Mouse (Mus musculus): ENCODE measurements at regions not wholly inside any gene's neighbourhood (a gene's known extent, or its start where the extent isn't known, plus 50 kb on each side); places are given as distances from the start of the nearest gene placed in this dataset.

GRCm38 (mm10) chr15:68556133-68556532 lies 2055.4 kb upstream of the Lrrc6 start:
- in situ Hi-C loops (cut with MboI; ENCODE audit: low sequenced_read_pairs in 2 of 2, unreplicated experiment in 2 of 2), result no loop called here
- no peaks in the 10 kb centered on the region for H3K4me1 ChIP-seq (ENCODE audit: control insufficient read depth in 2 of 2, insufficient read depth in 2 of 2, low read length in 2 of 2, poor library complexity in 1 of 2)
- H3K9me3 ChIP-seq (ENCODE audit: control insufficient read depth, insufficient read depth, low read depth, low read length), result no peaks in the 10 kb centered on the region
- no peaks in the 10 kb centered on the region for H3K36me3 ChIP-seq (ENCODE audit: control insufficient read depth, insufficient read depth, low read length, poor library complexity, severe bottlenecking)
- no peak overlapping the region for H3K9ac ChIP-seq (ENCODE audit: insufficient read depth, low read depth, low read length, poor library complexity, severe bottlenecking)
- no peak overlapping the region for H3K27ac ChIP-seq (ENCODE audit: insufficient read depth, low read depth, low read length, poor library complexity, severe bottlenecking)
- no peak for DNase-seq (ENCODE audit: low read depth, low spot score)
- H3K4me3 ChIP-seq (ENCODE audit: insufficient read depth in 1 of 2, low read depth in 1 of 2, low read length in 2 of 2, poor library complexity in 1 of 2, severe bottlenecking in 1 of 2), result no peak overlapping the region
- TF ChIP-seq CHD2 (IDR thresholded peaks at IDR 0.05; ENCODE audit: low read depth, low read length), result no peak
- no peak for TF ChIP-seq HCFC1 (IDR thresholded peaks at IDR 0.05; ENCODE audit: borderline replicate concordance, insufficient read depth, low read length)
- TF ChIP-seq ZC3H11A (IDR thresholded peaks at IDR 0.05; ENCODE audit: borderline replicate concordance, low read depth, low read length), result no peak
- TF ChIP-seq ZNF384 (IDR thresholded peaks at IDR 0.05; ENCODE audit: low read depth, low read length), result no peak
- TF ChIP-seq MAFK (IDR thresholded peaks at IDR 0.05; ENCODE audit: insufficient read depth, low read depth, low read length), result no peak

- no peak overlapping the region for H3K9ac ChIP-seq (ENCODE audit: insufficient read depth, low read depth, low read length, poor library complexity, severe bottlenecking)
- no peak overlapping the region for H3K27ac ChIP-seq (ENCODE audit: insufficient read depth, low read depth, low read length, poor library complexity, severe bottlenecking)
- no peaks in the 10 kb centered on the region for H3K9me3 ChIP-seq (ENCODE audit: control insufficient read depth, insufficient read depth, low read depth, low read length)
- H3K36me3 ChIP-seq (ENCODE audit: control insufficient read depth, insufficient read depth, low read length, poor library complexity, severe bottlenecking), result no peaks in the 10 kb centered on the region
- H3K4me3 ChIP-seq (ENCODE audit: insufficient read depth in 1 of 2, low read depth in 1 of 2, low read length in 2 of 2, poor library complexity in 1 of 2, severe bottlenecking in 1 of 2), result no peak overlapping the region
- TF ChIP-seq CHD2 (IDR thresholded peaks at IDR 0.05; ENCODE audit: low read depth, low read length), result no peak
- no peak for TF ChIP-seq HCFC1 (IDR thresholded peaks at IDR 0.05; ENCODE audit: borderline replicate concordance, insufficient read depth, low read length)
- no peak for TF ChIP-seq MAFK (IDR thresholded peaks at IDR 0.05; ENCODE audit: insufficient read depth, low read depth, low read length)
- no peak for TF ChIP-seq ZNF384 (IDR thresholded peaks at IDR 0.05; ENCODE audit: low read depth, low read length)
- TF ChIP-seq ZC3H11A (IDR thresholded peaks at IDR 0.05; ENCODE audit: borderline replicate concordance, low read depth, low read length), result no peak
- DNase-seq (ENCODE audit: low read depth, low spot score), result no peak
- no peaks in the 10 kb centered on the region for H3K4me1 ChIP-seq (ENCODE audit: control insufficient read depth in 2 of 2, insufficient read depth in 2 of 2, low read length in 2 of 2, poor library complexity in 1 of 2)
- in situ Hi-C loops (cut with MboI; ENCODE audit: low sequenced_read_pairs in 2 of 2, unreplicated experiment in 2 of 2), result no loop called here
Observed at GRCm38 (mm10) chr15:68536055-68536325, 2035.3 kb upstream of the Lrrc6 start.

GRCm38 (mm10) chr15:68535297-68536054 lies 2034.8 kb upstream of the Lrrc6 start:
- Histone ChIP-seq H3K9ac (ENCODE audit: insufficient read depth, low read depth, low read length, poor library complexity, severe bottlenecking) (no peak overlapping the region), H3K27ac (ENCODE audit: insufficient read depth, low read depth, low read length, poor library complexity, severe bottlenecking) (no peak overlapping the region), H3K4me3 (ENCODE audit: insufficient read depth in 1 of 2, low read depth in 1 of 2, low read length in 2 of 2, poor library complexity in 1 of 2, severe bottlenecking in 1 of 2) (no peak overlapping the region), H3K4me1 (ENCODE audit: control insufficient read depth in 2 of 2, insufficient read depth in 2 of 2, low read length in 2 of 2, poor library complexity in 1 of 2) (no peaks in the 10 kb centered on the region), H3K36me3 (ENCODE audit: control insufficient read depth, insufficient read depth, low read length, poor library complexity, severe bottlenecking) (no peaks in the 10 kb centered on the region), H3K9me3 (ENCODE audit: control insufficient read depth, insufficient read depth, low read depth, low read length) (no peaks in the 10 kb centered on the region)
- DNase-seq (ENCODE audit: low read depth, low spot score), result no peak
- TF ChIP-seq MAFK (IDR thresholded peaks at IDR 0.05; ENCODE audit: insufficient read depth, low read depth, low read length) (no peak), CHD2 (IDR thresholded peaks at IDR 0.05; ENCODE audit: low read depth, low read length) (no peak), ZC3H11A (IDR thresholded peaks at IDR 0.05; ENCODE audit: borderline replicate concordance, low read depth, low read length) (no peak), HCFC1 (IDR thresholded peaks at IDR 0.05; ENCODE audit: borderline replicate concordance, insufficient read depth, low read length) (no peak), ZNF384 (IDR thresholded peaks at IDR 0.05; ENCODE audit: low read depth, low read length) (no peak)
- in situ Hi-C loops (cut with MboI; ENCODE audit: low sequenced_read_pairs in 2 of 2, unreplicated experiment in 2 of 2), result no loop called here

GRCm38 (mm10) chr15:68520759-68521158 lies 2020.0 kb upstream of the Lrrc6 start:
- Histone ChIP-seq H3K27ac (ENCODE audit: insufficient read depth, low read depth, low read length, poor library complexity, severe bottlenecking) (no peak overlapping the region), H3K9ac (ENCODE audit: insufficient read depth, low read depth, low read length, poor library complexity, severe bottlenecking) (no peak overlapping the region), H3K4me3 (ENCODE audit: insufficient read depth in 1 of 2, low read depth in 1 of 2, low read length in 2 of 2, poor library complexity in 1 of 2, severe bottlenecking in 1 of 2) (no peak overlapping the region), H3K36me3 (ENCODE audit: control insufficient read depth, insufficient read depth, low read length, poor library complexity, severe bottlenecking) (no peaks in the 10 kb centered on the region), H3K9me3 (ENCODE audit: control insufficient read depth, insufficient read depth, low read depth, low read length) (no peaks in the 10 kb centered on the region), H3K4me1 (ENCODE audit: control insufficient read depth in 2 of 2, insufficient read depth in 2 of 2, low read length in 2 of 2, poor library complexity in 1 of 2) (no peaks in the 10 kb centered on the region)
- TF ChIP-seq MAFK (IDR thresholded peaks at IDR 0.05; ENCODE audit: insufficient read depth, low read depth, low read length) (no peak), ZNF384 (IDR thresholded peaks at IDR 0.05; ENCODE audit: low read depth, low read length) (no peak), CHD2 (IDR thresholded peaks at IDR 0.05; ENCODE audit: low read depth, low read length) (no peak), HCFC1 (IDR thresholded peaks at IDR 0.05; ENCODE audit: borderline replicate concordance, insufficient read depth, low read length) (no peak), ZC3H11A (IDR thresholded peaks at IDR 0.05; ENCODE audit: borderline replicate concordance, low read depth, low read length) (no peak)
- no peak for DNase-seq (ENCODE audit: low read depth, low spot score)
- in situ Hi-C loops (cut with MboI; ENCODE audit: low sequenced_read_pairs in 2 of 2, unreplicated experiment in 2 of 2), result no loop called here
